Mouse (Mus musculus) midbrain, embryonic 10.5 days (tissue): ENCODE measurements at regions not wholly inside any gene's neighbourhood (a gene's known extent, or its start where the extent isn't known, plus 50 kb on each side); places are given as distances from the start of the nearest gene placed in this dataset.

ENCODE experiments used
- DNase-seq: peaks from one replicate; pipeline ENCODE4 v3.0.0-alpha.2; 2017; ENCODE audit warnings: low spot score
- H3K27ac ChIP-seq: fragments of 300-500 bp; sonication (generic); replicated peaks from 2 replicates; pipeline ENCODE4 v1.5.1; 2016; ENCODE audit warnings: mild to moderate bottlenecking
- H3K27me3 ChIP-seq: fragments of 300-500 bp; sonication (generic); 2 replicates; pipeline ENCODE4 v1.6.1; 2016; ENCODE audit warnings: low read depth, mild to moderate bottlenecking; ENCODE audit not compliant: poor library complexity, severe bottlenecking
- H3K36me3 ChIP-seq: fragments of 300-500 bp; sonication (generic); 2 replicates; pipeline ENCODE4 v1.6.1; 2016; ENCODE audit warnings: mild to moderate bottlenecking, moderate library complexity
- H3K4me1 ChIP-seq: fragments of 300-500 bp; sonication (generic); 2 replicates; pipeline ENCODE4 v1.6.1; 2016
- H3K4me3 ChIP-seq: fragments of 300-500 bp; sonication (generic); 2 replicates; pipeline ENCODE4 v1.5.1; 2016; ENCODE audit warnings: mild to moderate bottlenecking, moderate library complexity
- H3K9me3 ChIP-seq: fragments of 300-500 bp; sonication (generic); replicated peaks from 2 replicates; pipeline ENCODE4 v1.6.1; 2016; ENCODE audit warnings: mild to moderate bottlenecking
- WGBS: fragments of 180-500 bp; shearing (Covaris S2); methylation state at CpG from one replicate; pipeline ENCODE4 v1.1.7; 2016; 5-methylcytosine and 5-hydroxymethylcytosine counted together

DNA sequence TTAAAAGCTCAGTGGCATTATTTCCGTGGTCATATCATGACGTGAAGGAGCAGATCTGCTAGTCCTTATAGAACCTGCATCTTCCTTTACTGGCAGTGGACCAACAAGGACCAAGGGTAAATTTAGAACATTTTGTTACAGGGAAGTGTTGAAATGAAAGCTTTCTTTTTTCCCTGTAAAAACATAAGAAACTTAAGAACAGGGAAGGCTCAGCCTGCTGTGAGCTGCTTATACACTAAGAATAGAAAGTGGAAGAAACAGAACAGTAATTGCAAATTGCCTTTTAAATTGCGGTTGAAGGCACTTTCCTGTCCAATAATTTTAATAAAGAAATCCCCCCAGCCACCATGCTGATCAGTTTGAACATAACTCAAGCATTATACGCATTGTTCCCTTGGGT lies 140.4 kb downstream of the Lca5 start:
- Histone ChIP-seq H3K4me3 (no peak overlapping the region), H3K9me3 (no peaks in the 10 kb centered on the region), H3K4me1 (0 out of 2 replicates have a peak, but pooled peaks cover 4% of the 10 kb centered on the region), H3K27ac (no peak overlapping the region), H3K36me3 (no peaks in the 10 kb centered on the region), H3K27me3 (no peaks in the 10 kb centered on the region)
- DNase-seq, result no peak
- WGBS, result 89% methylated on average over 4 of the region's 4 CpGs

DNA sequence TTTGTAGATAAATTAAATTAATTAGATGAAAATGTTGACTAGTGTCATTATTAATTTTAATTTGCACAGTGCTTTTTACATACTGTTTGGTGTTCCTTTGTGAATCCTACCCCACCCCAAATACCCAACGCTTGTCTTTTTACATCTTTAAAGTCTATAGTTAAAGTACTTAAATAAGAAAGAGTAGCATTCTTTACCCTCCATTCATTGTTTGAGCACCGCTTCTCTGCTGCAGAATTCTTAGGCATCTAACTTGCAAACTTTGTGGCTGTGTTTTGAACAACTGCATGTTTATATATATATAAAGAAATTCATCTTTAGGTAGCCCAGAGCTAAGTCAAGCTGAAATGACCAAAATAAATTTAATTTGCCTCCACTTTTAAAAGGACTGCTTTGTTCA lies 140.9 kb downstream of the Lca5 start:
- DNase-seq, result no peak
- Histone ChIP-seq H3K4me3 (no peak overlapping the region), H3K4me1 (0 out of 2 replicates have a peak, but pooled peaks cover 4% of the 10 kb centered on the region), H3K36me3 (no peaks in the 10 kb centered on the region), H3K9me3 (no peaks in the 10 kb centered on the region), H3K27ac (no peak overlapping the region), H3K27me3 (no peaks in the 10 kb centered on the region)
- WGBS, result 76% methylated on average over 2 of the region's 2 CpGs

DNA sequence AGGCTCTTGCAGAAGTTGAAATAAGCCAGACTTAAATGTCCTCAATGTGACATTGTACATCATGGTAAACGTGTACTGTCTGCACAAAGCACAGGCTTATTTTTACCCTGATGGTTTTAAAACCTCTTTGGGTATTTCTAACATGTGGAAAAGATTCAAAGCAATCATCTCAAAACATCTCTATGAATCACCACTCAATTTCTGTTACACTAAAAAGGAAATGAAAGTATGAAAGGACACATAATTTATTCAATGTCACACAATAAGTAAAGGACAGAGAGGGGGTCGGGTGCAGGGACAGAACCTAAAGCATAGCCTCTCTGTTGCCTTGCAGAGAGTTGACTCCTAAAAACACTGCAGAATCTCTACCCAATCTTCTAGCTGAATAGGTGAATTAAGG lies 141.3 kb downstream of the Lca5 start:
- Histone ChIP-seq H3K27ac (no peak overlapping the region), H3K27me3 (no peaks in the 10 kb centered on the region), H3K4me1 (no peaks in the 10 kb centered on the region), H3K9me3 (no peaks in the 10 kb centered on the region), H3K4me3 (no peak overlapping the region), H3K36me3 (no peaks in the 10 kb centered on the region)
- WGBS, result 73% methylated on average over 2 of the region's 2 CpGs
- DNase-seq, result no peak

GRCm38 (mm10) chr9:83295453-83295852 lies 145.5 kb downstream of the Lca5 start:
- DNase-seq, result no peak
- H3K4me3 ChIP-seq, result no peak overlapping the region
- H3K36me3 ChIP-seq, result no peaks in the 10 kb centered on the region
- H3K27ac ChIP-seq, result no peak overlapping the region
- no peaks in the 10 kb centered on the region for H3K9me3 ChIP-seq
- H3K4me1 ChIP-seq, result no peaks in the 10 kb centered on the region
- 94% methylated on average over 9 of the region's 9 CpGs for WGBS
- no peaks in the 10 kb centered on the region for H3K27me3 ChIP-seq

GRCm38 (mm10) chr9:83294441-83294840 lies 146.5 kb downstream of the Lca5 start:
- H3K27ac ChIP-seq, result no peak overlapping the region
- H3K4me1 ChIP-seq, result no peaks in the 10 kb centered on the region
- no peak overlapping the region for H3K4me3 ChIP-seq
- no peak for DNase-seq
- WGBS, result 87% methylated on average over 13 of the region's 13 CpGs
- no peaks in the 10 kb centered on the region for H3K9me3 ChIP-seq
- no peaks in the 10 kb centered on the region for H3K27me3 ChIP-seq
- no peaks in the 10 kb centered on the region for H3K36me3 ChIP-seq

GRCm38 (mm10) chr9:83284097-83284496 lies 137.6 kb upstream of the Hmgn3 start:
- no peaks in the 10 kb centered on the region for H3K27me3 ChIP-seq
- H3K27ac ChIP-seq, result no peak overlapping the region
- no peaks in the 10 kb centered on the region for H3K9me3 ChIP-seq
- H3K36me3 ChIP-seq, result no peaks in the 10 kb centered on the region
- no peak overlapping the region for H3K4me3 ChIP-seq
- WGBS, result 52% methylated on average over 1 of the region's 1 CpGs
- no peaks in the 10 kb centered on the region for H3K4me1 ChIP-seq
- DNase-seq, result no peak

DNA sequence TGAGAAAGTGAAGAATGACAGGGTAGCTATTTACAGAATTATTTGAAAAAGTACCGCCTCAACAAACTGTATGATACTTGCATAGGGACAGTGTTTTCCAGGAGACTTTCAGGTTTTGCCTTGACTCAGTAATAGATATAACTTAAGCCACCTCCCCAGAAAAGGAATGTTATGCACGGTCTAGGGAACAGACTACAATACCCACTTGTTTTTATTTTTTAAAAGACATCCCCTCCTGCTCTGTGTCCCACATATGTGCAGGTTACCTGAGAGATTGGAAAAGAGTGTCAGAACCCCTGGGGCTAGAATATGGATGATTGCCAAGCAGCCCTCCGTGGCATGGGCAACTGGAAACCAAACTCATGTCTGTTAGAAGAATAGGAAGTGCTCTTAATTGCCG lies 137.2 kb upstream of the Hmgn3 start:
- Histone ChIP-seq H3K36me3 (no peaks in the 10 kb centered on the region), H3K4me1 (no peaks in the 10 kb centered on the region)
- 76% methylated on average over 4 of the region's 4 CpGs for WGBS

GRCm38 (mm10) chr9:83283249-83283648 lies 136.8 kb upstream of the Hmgn3 start:
- WGBS, result 84% methylated on average over 8 of the region's 8 CpGs

More for the DNA sequence above, 137.2 kb upstream of the Hmgn3 start:
- no peak overlapping the region for H3K27ac ChIP-seq
- H3K9me3 ChIP-seq, result no peaks in the 10 kb centered on the region
- H3K27me3 ChIP-seq, result no peaks in the 10 kb centered on the region
- no peak overlapping the region for H3K4me3 ChIP-seq
- no peak for DNase-seq

DNA sequence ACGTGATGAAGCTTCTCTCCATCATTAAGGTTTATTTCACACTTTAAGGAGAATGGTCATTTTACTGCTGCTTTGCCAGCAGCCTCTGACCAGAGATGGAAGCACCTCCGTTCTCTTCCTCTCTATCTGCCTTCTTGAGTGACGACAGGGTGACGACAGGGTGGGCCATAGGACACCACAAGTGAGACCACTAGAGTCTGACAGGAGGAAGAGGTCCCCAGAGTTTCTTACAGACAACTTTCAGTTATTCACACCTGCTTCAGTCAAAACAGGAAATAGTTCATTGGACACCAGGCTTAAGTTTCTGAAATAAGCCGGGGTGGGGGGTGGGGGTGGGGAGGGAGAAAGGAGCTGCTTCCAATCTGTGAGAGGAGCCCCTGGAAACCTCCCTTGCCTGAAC lies 131.3 kb upstream of the Hmgn3 start:
- H3K4me3 ChIP-seq, result no peak overlapping the region
- no peaks in the 10 kb centered on the region for H3K36me3 ChIP-seq
- H3K4me1 ChIP-seq, result no peaks in the 10 kb centered on the region
- H3K27me3 ChIP-seq, result no peaks in the 10 kb centered on the region
- no peaks in the 10 kb centered on the region for H3K9me3 ChIP-seq
- WGBS, result 82% methylated on average over 5 of the region's 5 CpGs
- no peak overlapping the region for H3K27ac ChIP-seq
- no peak for DNase-seq

More at GRCm38 (mm10) chr9:83283249-83283648, 136.8 kb upstream of the Hmgn3 start:
- DNase-seq, result no peak
- no peaks in the 10 kb centered on the region for H3K36me3 ChIP-seq
- no peak overlapping the region for H3K4me3 ChIP-seq
- no peaks in the 10 kb centered on the region for H3K27me3 ChIP-seq
- H3K27ac ChIP-seq, result no peak overlapping the region
- H3K4me1 ChIP-seq, result no peaks in the 10 kb centered on the region
- H3K9me3 ChIP-seq, result no peaks in the 10 kb centered on the region

GRCm38 (mm10) chr9:83277356-83277755 lies 130.9 kb upstream of the Hmgn3 start:
- Histone ChIP-seq H3K27ac (no peak overlapping the region), H3K4me3 (no peak overlapping the region), H3K36me3 (no peaks in the 10 kb centered on the region), H3K27me3 (no peaks in the 10 kb centered on the region), H3K4me1 (no peaks in the 10 kb centered on the region), H3K9me3 (no peaks in the 10 kb centered on the region)
- 90% methylated on average over 5 of the region's 5 CpGs for WGBS
- no peak for DNase-seq

DNA sequence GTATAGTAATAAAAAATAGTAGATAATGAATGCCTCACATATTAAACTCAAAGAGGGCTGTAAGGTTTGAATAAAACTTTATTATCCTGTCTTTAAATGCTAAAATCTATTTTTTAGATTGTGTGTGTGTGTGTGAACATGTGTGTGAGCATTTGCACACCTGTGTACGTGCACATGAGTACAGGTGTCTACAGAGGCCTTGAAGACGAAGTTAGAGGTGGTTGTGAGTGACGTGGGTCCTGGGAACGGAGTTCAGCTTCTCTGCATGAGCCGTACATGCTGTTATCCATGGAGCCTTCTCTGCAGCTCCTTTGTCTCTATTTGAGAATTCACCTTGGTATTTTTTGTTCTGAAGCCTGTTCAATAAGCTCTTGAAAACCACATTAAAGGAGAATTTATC lies 129.8 kb upstream of the Hmgn3 start:
- Histone ChIP-seq H3K4me3 (no peak overlapping the region), H3K4me1 (no peaks in the 10 kb centered on the region), H3K27me3 (no peaks in the 10 kb centered on the region), H3K36me3 (no peaks in the 10 kb centered on the region), H3K27ac (no peak overlapping the region), H3K9me3 (no peaks in the 10 kb centered on the region)
- no peak for DNase-seq
- 91% methylated on average over 5 of the region's 5 CpGs for WGBS

DNA sequence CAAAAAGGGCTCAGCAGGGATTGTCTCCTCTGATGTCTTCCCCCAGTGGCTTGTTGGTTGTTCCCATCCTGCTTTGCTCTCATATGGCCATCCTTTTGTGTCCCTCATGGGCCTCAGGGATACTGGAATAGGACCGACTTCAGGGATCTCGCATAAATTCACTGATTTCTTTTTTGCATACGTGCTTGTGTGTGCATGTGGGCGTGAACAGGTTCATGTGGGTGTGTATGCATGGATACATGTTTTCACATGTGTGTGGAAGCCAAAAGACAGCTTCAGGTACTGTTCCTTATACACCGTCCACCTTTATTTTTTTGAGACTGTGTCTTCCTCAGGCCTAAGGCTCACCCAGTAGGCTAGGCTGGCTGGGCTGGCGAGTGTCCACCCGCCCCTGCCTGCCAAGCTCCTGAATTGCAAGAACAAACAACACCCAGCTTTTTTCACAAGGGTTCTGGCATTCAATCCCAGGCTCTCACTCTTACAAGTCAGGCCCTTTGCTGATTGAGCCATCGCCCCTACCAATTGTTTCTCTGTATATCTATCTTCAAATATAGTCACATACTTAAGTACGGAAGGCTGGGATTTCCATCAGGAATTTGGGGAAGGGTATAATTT lies 127.0 kb upstream of the Hmgn3 start:
- 89% methylated on average over 9 of the region's 9 CpGs for WGBS
- no peak for DNase-seq
- Histone ChIP-seq H3K27me3 (no peaks in the 10 kb centered on the region), H3K4me1 (no peaks in the 10 kb centered on the region), H3K27ac (no peak overlapping the region), H3K9me3 (no peaks in the 10 kb centered on the region), H3K4me3 (no peak overlapping the region), H3K36me3 (no peaks in the 10 kb centered on the region)

DNA sequence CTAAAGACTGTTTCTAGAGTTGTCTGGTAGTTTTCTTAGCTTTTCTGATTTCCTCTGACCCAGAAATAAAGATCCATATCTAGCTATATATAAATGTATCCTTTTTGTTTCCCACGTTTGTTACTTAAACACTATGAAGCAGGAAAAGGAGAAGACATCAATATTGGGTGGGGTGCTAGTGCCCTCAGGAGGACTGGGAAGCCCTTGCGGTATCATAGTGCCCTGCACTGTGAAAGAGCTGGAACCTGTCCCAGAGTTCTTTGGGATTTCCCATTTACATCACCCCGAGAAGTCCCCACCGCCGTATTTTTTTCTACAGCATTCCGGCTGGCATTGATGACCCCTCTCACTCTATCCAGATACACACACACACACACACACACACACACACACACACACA lies 119.3 kb upstream of the Hmgn3 start:
- no peak for DNase-seq
- H3K9me3 ChIP-seq, result no peaks in the 10 kb centered on the region

GRCm38 (mm10) chr9:83259511-83259910 lies 113.0 kb upstream of the Hmgn3 start:
- WGBS, result 83% methylated on average over 5 of the region's 5 CpGs
- Histone ChIP-seq H3K36me3 (no peaks in the 10 kb centered on the region), H3K9me3 (no peaks in the 10 kb centered on the region), H3K27ac (no peak overlapping the region), H3K4me3 (no peak overlapping the region), H3K27me3 (no peaks in the 10 kb centered on the region), H3K4me1 (no peaks in the 10 kb centered on the region)
- DNase-seq, result no peak

More for the DNA sequence above, 119.3 kb upstream of the Hmgn3 start:
- Histone ChIP-seq H3K4me1 (no peaks in the 10 kb centered on the region), H3K4me3 (no peak overlapping the region), H3K27ac (no peak overlapping the region), H3K36me3 (no peaks in the 10 kb centered on the region), H3K27me3 (no peaks in the 10 kb centered on the region)
- 86% methylated on average over 6 of the region's 6 CpGs for WGBS
